Mouse (Mus musculus): Measurements from ENCODE around the gene Pir. TPM values are rescaled to one million over a fixed set of nuclear protein-coding genes. Genes with fewer than 3 reads are reported as not detected.

Gene Pir
- polyA plus RNA-seq, 1 experiment from 2014 or later, result 11.0 TPM

DNA sequence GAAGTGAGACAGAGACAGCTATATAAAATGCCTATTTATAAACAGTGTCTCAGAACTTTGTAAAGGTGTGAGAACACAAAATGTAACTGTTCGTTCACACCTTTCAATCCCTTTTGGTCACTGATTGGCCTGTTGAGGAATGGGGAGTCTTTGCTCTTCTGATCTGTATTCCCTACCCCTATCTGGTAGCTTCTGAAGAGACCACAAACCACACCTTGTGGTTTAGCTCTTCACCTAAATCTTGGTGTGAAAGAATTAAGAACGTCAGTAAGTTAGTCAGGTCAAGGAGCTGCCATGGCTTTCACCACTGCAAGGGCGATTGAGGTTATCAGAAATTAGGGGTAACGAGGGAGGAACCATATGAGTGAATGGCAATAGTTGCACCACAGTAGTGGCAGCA lies 49.4 kb downstream of the Pir start:
- H3K27ac ChIP-seq (ENCODE audit: low read depth, low read length), result no peak overlapping the region
- ATAC-seq (replicated peaks; ENCODE audit: low FRiP score) (no peak), DNase-seq (ENCODE audit: low spot score) (no peak)
- no peak overlapping the region for H3K9ac ChIP-seq (ENCODE audit: low read depth, low read length)
- no peaks in the 10 kb centered on the region for H3K4me1 ChIP-seq (replicated peaks; ENCODE audit: control insufficient read depth, insufficient read depth, low read length)
- 68% methylated on average over 4 of the region's 4 CpGs for WGBS
- H3K4me2 ChIP-seq, result no peak overlapping the region
- no peaks in the 10 kb centered on the region for H3K36me3 ChIP-seq (ENCODE audit: control insufficient read depth, insufficient read depth, low read length)
- H3K9me3 ChIP-seq (ENCODE audit: control insufficient read depth, low read length), result no peaks in the 10 kb centered on the region
- H3K27me3 ChIP-seq (replicated peaks; ENCODE audit: control insufficient read depth, insufficient read depth, low read length), result no peaks in the 10 kb centered on the region; the same call in 1 of the 2 replicates
- H3K4me3 ChIP-seq (ENCODE audit: low read depth, low read length), result no peak overlapping the region

DNA sequence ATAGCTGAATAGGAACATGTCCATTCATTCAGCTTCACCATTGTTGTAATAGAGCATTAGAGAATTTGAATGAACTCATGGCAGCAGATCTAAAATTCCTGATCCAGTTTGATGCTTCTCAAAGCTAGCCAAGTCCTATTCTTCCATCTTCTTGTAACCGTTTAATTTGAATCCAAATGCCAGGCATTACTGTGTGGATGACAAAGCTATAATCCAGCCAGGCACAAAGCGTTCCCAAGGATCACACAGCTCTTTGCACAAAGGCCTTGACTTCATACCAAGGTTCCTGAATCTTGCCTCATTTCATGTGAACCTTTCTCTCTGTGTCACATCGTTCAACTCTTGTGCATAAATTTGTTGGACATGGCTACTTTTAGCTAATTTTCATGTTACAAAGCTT lies 50.9 kb downstream of the Pir start:
- ATAC-seq (replicated peaks; ENCODE audit: low FRiP score), result no peak
- DNase-seq (ENCODE audit: low spot score), result no peak
- whole genome bisulfite sequencing, result 75% methylated on average over 3 of the region's 3 CpGs
- Histone ChIP-seq H3K36me3 (ENCODE audit: control insufficient read depth, insufficient read depth, low read length) (no peaks in the 10 kb centered on the region), H3K4me2 (no peak overlapping the region), H3K27ac (ENCODE audit: low read depth, low read length) (no peak overlapping the region), H3K9ac (ENCODE audit: low read depth, low read length) (no peak overlapping the region), H3K4me1 (replicated peaks; ENCODE audit: control insufficient read depth, insufficient read depth, low read length) (no peaks in the 10 kb centered on the region), H3K4me3 (ENCODE audit: low read depth, low read length) (no peak overlapping the region), H3K27me3 (replicated peaks; ENCODE audit: control insufficient read depth, insufficient read depth, low read length) (no peaks in the 10 kb centered on the region; the same call in 1 of the 2 replicates), H3K9me3 (ENCODE audit: control insufficient read depth, low read length) (no peaks in the 10 kb centered on the region)

DNA sequence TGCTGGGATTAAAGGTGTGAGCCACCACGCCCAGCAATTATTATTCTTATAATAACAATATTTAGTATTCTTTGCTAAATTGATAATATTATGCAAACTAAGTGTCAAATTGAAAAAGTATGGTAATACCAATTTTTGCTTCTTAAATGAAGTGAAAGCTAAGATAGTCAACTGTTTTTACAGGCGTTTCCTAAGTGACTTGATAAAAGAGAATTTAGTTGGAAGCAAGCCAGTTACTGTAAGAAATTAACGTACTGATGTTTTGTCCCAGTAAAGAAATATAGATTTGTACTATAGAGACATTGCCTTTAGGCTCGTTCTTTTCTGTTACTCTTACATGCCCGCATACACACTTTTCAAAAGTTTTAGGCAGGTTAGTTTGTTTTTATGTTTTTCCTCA lies 53.3 kb downstream of the Pir start:
- no peak overlapping the region for H3K9ac ChIP-seq (ENCODE audit: low read depth, low read length)
- no peak for ATAC-seq (replicated peaks; ENCODE audit: low FRiP score)
- no peaks in the 10 kb centered on the region for H3K4me1 ChIP-seq (replicated peaks; ENCODE audit: control insufficient read depth, insufficient read depth, low read length)
- no peak overlapping the region for H3K27ac ChIP-seq (ENCODE audit: low read depth, low read length)
- DNase-seq (ENCODE audit: low spot score), result no peak
- 78% methylated on average over 5 of the region's 5 CpGs for WGBS
- no peaks in the 10 kb centered on the region for H3K36me3 ChIP-seq (ENCODE audit: control insufficient read depth, insufficient read depth, low read length)
- no peaks in the 10 kb centered on the region; the same call in 1 of the 2 replicates for H3K27me3 ChIP-seq (replicated peaks; ENCODE audit: control insufficient read depth, insufficient read depth, low read length)
- H3K4me3 ChIP-seq (ENCODE audit: low read depth, low read length), result no peak overlapping the region
- H3K4me2 ChIP-seq, result no peak overlapping the region
- H3K9me3 ChIP-seq (ENCODE audit: control insufficient read depth, low read length), result no peaks in the 10 kb centered on the region

DNA sequence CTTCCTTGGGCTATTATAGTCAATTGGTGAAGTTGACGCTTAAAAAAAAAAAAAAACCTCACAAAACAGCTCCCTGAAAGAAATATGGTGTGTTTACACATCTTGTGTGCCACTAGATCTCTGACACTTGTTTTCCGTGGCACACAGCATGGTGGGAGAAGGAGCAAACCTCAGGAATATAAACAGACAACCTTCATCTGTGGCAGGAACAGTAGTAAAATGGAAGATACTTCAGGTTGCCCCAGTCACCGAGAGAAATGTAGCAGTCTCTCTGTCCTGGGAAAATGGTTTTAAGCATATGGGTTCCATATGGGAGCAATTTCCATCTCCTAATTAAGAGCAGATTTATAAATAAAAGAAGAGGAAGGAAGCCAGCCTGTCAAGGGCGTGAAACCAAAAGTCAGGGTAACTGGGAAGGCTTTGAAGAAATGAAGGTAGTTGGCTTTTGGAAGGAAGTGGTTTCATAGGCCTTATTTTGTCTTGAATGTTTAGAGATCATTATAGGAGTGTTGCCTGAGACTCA lies 54.3 kb downstream of the Pir start:
- Histone ChIP-seq H3K9ac (ENCODE audit: low read depth, low read length) (no peak overlapping the region), H3K9me3 (ENCODE audit: control insufficient read depth, low read length) (no peaks in the 10 kb centered on the region), H3K4me2 (no peak overlapping the region), H3K36me3 (ENCODE audit: control insufficient read depth, insufficient read depth, low read length) (no peaks in the 10 kb centered on the region), H3K4me1 (replicated peaks; ENCODE audit: control insufficient read depth, insufficient read depth, low read length) (no peaks in the 10 kb centered on the region), H3K27ac (ENCODE audit: low read depth, low read length) (no peak overlapping the region), H3K4me3 (ENCODE audit: low read depth, low read length) (no peak overlapping the region), H3K27me3 (replicated peaks; ENCODE audit: control insufficient read depth, insufficient read depth, low read length) (no peaks in the 10 kb centered on the region; the same call in 1 of the 2 replicates)
- no peak for ATAC-seq (replicated peaks; ENCODE audit: low FRiP score)
- 70% methylated on average over 4 of the region's 4 CpGs for WGBS
- no peak for DNase-seq (ENCODE audit: low spot score)

GRCm38 (mm10) chrX:164330351-164330750 lies 61.2 kb downstream of the Pir start:
- Histone ChIP-seq H3K9ac (ENCODE audit: low read depth, low read length) (no peak overlapping the region), H3K27ac (ENCODE audit: low read depth, low read length) (no peak overlapping the region), H3K36me3 (ENCODE audit: control insufficient read depth, insufficient read depth, low read length) (no peaks in the 10 kb centered on the region), H3K4me3 (ENCODE audit: low read depth, low read length) (no peak overlapping the region), H3K27me3 (replicated peaks; ENCODE audit: control insufficient read depth, insufficient read depth, low read length) (no peaks in the 10 kb centered on the region), H3K9me3 (ENCODE audit: control insufficient read depth, low read length) (no peaks in the 10 kb centered on the region), H3K4me2 (no peak overlapping the region), H3K4me1 (replicated peaks; ENCODE audit: control insufficient read depth, insufficient read depth, low read length) (no peaks in the 10 kb centered on the region)
- 84% methylated on average over 2 of the region's 2 CpGs for WGBS
- no peak for DNase-seq (ENCODE audit: low spot score)
- no peak for ATAC-seq (replicated peaks; ENCODE audit: low FRiP score)

DNA sequence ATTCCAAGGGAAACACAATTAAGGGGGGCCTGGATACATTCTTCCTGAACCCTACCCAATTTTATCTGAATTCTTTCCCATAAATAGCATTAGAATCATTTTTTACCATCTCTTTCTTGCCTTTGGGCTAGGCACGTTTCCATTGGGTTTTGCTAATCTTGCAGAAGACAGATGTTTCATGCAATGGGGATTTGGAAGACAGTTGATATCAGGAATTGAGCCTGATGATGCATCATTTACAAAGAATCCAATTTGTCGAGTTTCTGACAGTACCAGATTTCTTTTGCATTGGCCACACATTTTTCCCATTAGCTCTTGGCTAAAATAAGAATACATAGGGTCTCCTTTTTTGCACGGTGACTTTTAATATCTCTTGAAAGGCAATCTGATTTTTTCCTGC lies 61.6 kb downstream of the Pir start:
- 60% methylated on average over 3 of the region's 3 CpGs for WGBS
- Histone ChIP-seq H3K9ac (ENCODE audit: low read depth, low read length) (no peak overlapping the region), H3K36me3 (ENCODE audit: control insufficient read depth, insufficient read depth, low read length) (no peaks in the 10 kb centered on the region), H3K4me2 (no peak overlapping the region), H3K9me3 (ENCODE audit: control insufficient read depth, low read length) (no peaks in the 10 kb centered on the region), H3K4me3 (ENCODE audit: low read depth, low read length) (no peak overlapping the region), H3K4me1 (replicated peaks; ENCODE audit: control insufficient read depth, insufficient read depth, low read length) (no peaks in the 10 kb centered on the region), H3K27me3 (replicated peaks; ENCODE audit: control insufficient read depth, insufficient read depth, low read length) (no peaks in the 10 kb centered on the region), H3K27ac (ENCODE audit: low read depth, low read length) (no peak overlapping the region)
- no peak for ATAC-seq (replicated peaks; ENCODE audit: low FRiP score)
- no peak for DNase-seq (ENCODE audit: low spot score)

DNA sequence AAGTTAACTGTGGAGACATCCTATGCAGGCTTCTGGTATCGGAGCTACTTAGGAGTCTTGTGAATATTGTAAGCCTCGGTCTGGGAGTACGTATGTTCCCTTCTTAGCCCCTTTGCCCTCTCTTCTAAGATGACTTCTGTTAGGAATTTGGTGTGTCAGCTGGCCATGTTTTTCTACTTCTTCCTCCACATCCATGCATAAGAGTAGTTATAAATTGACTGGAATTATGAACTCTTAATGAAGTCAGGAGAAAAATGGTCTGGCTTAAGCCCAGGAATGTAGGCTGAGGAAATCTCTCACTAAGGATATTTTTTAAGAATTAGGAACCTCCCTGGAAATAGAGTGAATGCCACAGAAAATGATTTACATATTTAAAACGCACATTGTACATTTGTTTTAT lies 69.4 kb downstream of the Pir start:
- no peak for DNase-seq (ENCODE audit: low spot score)
- WGBS, result 83% methylated on average over 4 of the region's 4 CpGs
- Histone ChIP-seq H3K4me3 (ENCODE audit: low read depth, low read length) (no peak overlapping the region), H3K4me2 (no peak overlapping the region), H3K9me3 (ENCODE audit: control insufficient read depth, low read length) (no peaks in the 10 kb centered on the region), H3K27me3 (replicated peaks; ENCODE audit: control insufficient read depth, insufficient read depth, low read length) (no peaks in the 10 kb centered on the region; the same call in 1 of the 2 replicates), H3K36me3 (ENCODE audit: control insufficient read depth, insufficient read depth, low read length) (no peaks in the 10 kb centered on the region), H3K4me1 (replicated peaks; ENCODE audit: control insufficient read depth, insufficient read depth, low read length) (no peaks in the 10 kb centered on the region), H3K27ac (ENCODE audit: low read depth, low read length) (no peak overlapping the region), H3K9ac (ENCODE audit: low read depth, low read length) (no peak overlapping the region)
- no peak for ATAC-seq (replicated peaks; ENCODE audit: low FRiP score)

DNA sequence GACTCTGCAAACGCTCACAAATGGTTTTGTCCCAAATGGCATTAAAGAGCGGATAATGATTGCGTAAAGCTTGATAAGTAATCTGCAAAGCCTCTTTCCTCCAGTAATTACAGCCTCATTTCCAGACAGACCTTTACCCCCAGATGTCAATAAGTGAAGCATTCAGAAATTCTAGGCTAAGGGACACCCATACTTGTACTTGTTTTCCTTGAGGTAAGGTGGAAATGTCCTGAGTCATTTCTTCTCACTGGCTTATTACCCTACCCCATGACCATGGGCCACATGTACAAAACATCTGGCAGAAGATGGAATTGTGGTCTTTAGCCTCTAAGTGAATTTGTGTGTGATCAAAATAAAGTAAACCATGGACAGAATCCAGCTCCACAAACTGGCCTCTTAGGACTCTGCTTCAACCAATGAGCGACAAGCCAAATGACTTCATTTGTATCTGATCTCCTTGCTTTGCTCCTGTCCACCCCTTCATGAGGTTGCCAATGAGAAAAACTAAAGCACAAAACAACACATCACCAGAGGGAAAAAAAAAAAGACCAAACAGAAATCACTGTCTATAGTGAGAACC lies 76.3 kb downstream of the Pir start:
- Histone ChIP-seq H3K9ac (ENCODE audit: low read depth, low read length) (no peak overlapping the region), H3K4me3 (ENCODE audit: low read depth, low read length) (no peak overlapping the region), H3K27ac (ENCODE audit: low read depth, low read length) (no peak overlapping the region), H3K4me2 (no peak overlapping the region), H3K4me1 (replicated peaks; ENCODE audit: control insufficient read depth, insufficient read depth, low read length) (no peaks in the 10 kb centered on the region), H3K27me3 (replicated peaks; ENCODE audit: control insufficient read depth, insufficient read depth, low read length) (no peaks in the 10 kb centered on the region; the same call in 1 of the 2 replicates), H3K36me3 (ENCODE audit: control insufficient read depth, insufficient read depth, low read length) (no peaks in the 10 kb centered on the region), H3K9me3 (ENCODE audit: control insufficient read depth, low read length) (no peaks in the 10 kb centered on the region)
- WGBS, result 88% methylated on average over 4 of the region's 4 CpGs
- no peak for DNase-seq (ENCODE audit: low spot score)
- ATAC-seq (replicated peaks; ENCODE audit: low FRiP score), result no peak

GRCm38 (mm10) chrX:164348937-164349336 lies 79.8 kb downstream of the Pir start:
- no peaks in the 10 kb centered on the region for H3K9me3 ChIP-seq (ENCODE audit: control insufficient read depth, low read length)
- H3K36me3 ChIP-seq (ENCODE audit: control insufficient read depth, insufficient read depth, low read length), result no peaks in the 10 kb centered on the region
- H3K27ac ChIP-seq (ENCODE audit: low read depth, low read length), result no peak overlapping the region
- H3K27me3 ChIP-seq (replicated peaks; ENCODE audit: control insufficient read depth, insufficient read depth, low read length), result no peaks in the 10 kb centered on the region
- DNase-seq (ENCODE audit: low spot score), result no peak
- no peak overlapping the region for H3K9ac ChIP-seq (ENCODE audit: low read depth, low read length)
- H3K4me1 ChIP-seq (replicated peaks; ENCODE audit: control insufficient read depth, insufficient read depth, low read length), result no peaks in the 10 kb centered on the region
- 76% methylated on average over 3 of the region's 3 CpGs for WGBS
- ATAC-seq (replicated peaks; ENCODE audit: low FRiP score), result no peak
- H3K4me2 ChIP-seq, result no peak overlapping the region
- H3K4me3 ChIP-seq (ENCODE audit: low read depth, low read length), result no peak overlapping the region

All from liver, embryonic 11.5 days (tissue).